Mouse (Mus musculus): ENCODE measurements around the gene Gm9376.

Gm9376 gene

DNA sequence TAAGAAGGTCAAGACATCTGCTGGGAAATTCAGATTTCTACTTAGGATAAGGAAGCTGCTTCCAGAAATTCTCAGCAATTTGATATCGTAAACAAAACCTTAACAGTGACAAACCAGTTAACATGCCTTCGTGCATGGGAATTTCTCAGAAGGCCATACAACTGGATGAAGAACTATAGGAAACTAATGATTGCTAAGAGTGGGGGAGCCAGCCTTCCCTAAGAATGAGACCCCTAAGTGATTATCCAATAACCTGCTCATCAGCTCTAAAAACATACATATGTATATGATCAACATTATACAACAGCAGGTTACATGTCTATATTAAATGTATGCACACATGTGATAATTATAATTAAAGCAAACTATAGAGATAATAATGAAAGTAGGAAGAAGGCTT lies at the start of gene Gm9376:
Gm9376 (plus strand) TSS at position 301 of the 400 bp plus-strand sequence.
- no peak for DNase-seq

GRCm38 (mm10) chr14:118220885-118221284 lies 45.9 kb upstream of the Gm9376 start:
- no peak for DNase-seq

GRCm38 (mm10) chr14:118225061-118225743 lies 41.6 kb upstream of the Gm9376 start:
- DNase-seq, result no peak

DNA sequence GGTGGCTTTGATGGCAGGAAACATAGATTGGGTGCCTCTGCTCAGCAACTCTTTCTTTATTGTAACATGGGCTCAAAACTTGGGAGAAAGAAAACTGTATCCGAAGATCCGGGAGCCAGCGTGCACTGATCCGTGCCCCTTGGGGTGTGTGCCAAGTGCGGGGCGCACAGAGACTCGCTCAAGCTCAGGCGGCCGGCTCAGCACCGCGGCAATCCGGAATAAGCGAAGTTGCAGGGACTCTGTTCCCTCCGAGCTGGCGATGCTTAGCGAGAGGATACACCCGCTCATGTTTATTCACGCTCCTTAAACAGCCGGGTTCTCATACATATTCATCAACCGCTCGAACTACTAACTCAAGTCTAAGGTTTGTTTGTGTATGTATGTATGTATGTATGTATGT lies 40.8 kb upstream of the Gm9376 start:
- no peak for DNase-seq

DNA sequence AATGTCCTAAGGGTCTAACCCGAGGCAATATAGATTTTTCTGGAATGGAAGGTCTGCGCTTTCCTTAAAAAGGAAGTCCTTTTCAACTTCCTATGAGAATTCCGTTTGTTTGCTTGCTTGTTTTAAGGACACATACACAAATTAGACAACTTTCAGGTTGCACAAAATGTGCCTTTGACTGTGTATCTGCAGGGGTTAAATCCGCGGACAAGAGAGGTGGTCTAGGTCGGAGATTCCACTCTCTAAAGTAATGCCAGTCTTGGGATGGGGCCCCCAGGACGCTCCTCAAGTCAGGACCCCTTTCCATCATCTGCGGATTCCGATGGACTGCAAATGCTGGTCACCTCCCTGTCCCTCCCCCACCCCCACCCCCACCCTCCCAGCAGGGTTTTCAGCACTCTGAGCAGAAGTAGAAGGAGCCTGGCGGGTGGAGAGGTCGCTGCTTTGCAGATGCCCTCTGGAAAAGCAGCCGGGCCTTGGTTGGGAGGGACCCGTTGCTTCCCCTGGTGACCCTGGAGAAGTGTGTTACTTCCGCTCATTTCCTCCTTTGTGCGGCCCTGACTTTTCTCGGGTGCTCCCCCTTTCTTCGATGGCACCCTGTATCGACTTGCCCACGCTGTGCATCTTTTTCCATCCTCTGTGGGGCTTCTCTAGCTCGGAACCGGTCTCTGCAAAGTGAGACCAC lies 40.1 kb upstream of the Gm9376 start:
- DNase-seq, result no peak

DNA sequence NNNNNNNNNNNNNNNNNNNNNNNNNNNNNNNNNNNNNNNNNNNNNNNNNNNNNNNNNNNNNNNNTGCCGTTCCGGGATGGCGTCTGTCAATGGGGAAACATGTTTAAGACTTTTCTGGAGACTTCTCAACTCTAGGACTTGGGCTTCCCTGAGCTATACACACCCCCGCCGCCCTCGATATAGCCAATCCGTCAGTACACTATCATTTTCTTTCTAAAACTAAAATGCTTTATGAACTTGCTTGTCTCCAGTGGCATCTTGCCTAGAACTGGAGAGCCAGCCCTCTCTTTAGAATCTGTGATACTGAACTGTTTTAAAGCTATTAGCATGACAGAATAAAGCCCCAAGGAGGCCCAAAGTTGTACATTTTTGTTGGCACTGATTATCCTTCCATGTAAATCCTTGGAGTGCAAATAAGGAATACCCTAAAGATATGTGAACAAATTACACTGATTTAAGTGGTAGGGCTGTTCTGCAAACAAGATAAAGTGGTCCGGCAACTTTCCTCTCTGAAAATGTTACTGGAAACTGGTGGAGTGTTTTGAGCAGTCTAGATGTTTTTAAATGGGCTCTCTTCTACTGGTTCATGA lies 34.3 kb upstream of the Gm9376 start:
- DNase-seq, result no peak

- peak in 1 of 2 experiments; percentile 8 for DNase-seq
These were observed 32.8 kb upstream of the Gm9376 start for GRCm38 (mm10) chr14:118233786-118234540.

GRCm38 (mm10) chr14:118234541-118235210 lies 32.1 kb upstream of the Gm9376 start:
- DNase-seq, result peak in 1 of 2 experiments; percentile 12

DNA sequence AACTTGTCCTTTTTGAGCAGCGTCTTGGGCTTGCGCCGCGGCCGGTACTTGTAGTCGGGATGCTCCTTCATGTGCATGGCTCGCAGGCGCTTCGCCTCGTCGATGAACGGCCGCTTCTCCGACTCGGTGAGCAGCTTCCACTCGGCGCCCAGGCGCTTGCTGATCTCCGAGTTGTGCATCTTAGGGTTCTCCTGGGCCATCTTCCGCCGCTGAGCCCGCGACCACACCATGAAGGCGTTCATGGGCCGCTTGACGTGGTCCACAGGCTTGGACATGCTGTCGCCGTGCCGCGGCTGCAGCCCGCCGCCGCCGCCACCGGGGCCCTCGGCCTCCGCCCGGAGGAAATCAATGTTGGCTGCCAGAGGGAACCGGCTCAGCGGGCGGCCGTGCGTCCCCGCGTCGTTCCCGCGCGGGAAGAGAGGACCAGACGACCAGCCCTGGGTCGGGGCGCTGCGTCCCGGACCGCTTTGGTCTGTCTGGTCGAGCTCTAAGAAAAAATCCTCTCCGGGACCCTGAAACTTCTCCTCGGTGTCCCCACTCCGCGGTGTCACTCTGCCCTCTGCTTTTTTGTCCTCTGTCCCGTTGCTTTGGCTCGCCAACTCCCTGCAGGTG lies 31.3 kb upstream of the Gm9376 start:
- DNase-seq, result peak; percentile 16 to 34

GRCm38 (mm10) chr14:118235973-118236885 lies 30.5 kb upstream of the Gm9376 start:
- peak; percentile 39 to 51 for DNase-seq

GRCm38 (mm10) chr14:118236886-118237289 lies 29.9 kb upstream of the Gm9376 start, which contains the start of gene Sox21:
TSS of gene Sox21 (minus strand) at chr14:118237030.
- DNase-seq, result peak; percentile 36 to 64

DNA sequence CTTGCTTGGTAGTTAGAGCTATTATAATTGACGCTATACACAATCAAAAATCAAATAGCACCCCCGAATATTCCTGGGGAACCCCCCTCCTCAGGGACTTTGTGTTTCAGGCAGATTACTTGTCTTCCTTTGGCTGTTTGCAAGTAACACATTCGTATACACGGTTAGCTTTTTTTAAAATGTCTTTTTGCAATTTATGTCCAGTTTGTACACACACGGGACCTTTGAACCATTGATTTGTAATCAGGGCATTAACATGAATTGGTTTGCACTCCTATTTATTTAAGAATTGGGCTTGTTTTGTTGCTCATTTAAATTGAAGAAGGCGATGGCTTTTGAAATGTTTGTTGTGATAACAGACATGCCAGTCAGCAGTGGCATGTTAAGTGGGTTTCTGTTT lies 29.0 kb upstream of the Gm9376 start:
- DNase-seq, result no peak

GRCm38 (mm10) chr14:118239351-118239750 lies 27.4 kb upstream of the Gm9376 start:
- DNase-seq, result no peak

- DNase-seq, result no peak
These were observed 25.3 kb upstream of the Gm9376 start for GRCm38 (mm10) chr14:118241416-118241815.

GRCm38 (mm10) chr14:118253381-118253780 lies 13.4 kb upstream of the Gm9376 start:
- no peak for DNase-seq

- DNase-seq, result no peak
These were observed 2.1 kb downstream of the Gm9376 start for GRCm38 (mm10) chr14:118268849-118269248.

- no peak for DNase-seq
These were observed 6.1 kb downstream of the Gm9376 start for GRCm38 (mm10) chr14:118272594-118273555.

DNA sequence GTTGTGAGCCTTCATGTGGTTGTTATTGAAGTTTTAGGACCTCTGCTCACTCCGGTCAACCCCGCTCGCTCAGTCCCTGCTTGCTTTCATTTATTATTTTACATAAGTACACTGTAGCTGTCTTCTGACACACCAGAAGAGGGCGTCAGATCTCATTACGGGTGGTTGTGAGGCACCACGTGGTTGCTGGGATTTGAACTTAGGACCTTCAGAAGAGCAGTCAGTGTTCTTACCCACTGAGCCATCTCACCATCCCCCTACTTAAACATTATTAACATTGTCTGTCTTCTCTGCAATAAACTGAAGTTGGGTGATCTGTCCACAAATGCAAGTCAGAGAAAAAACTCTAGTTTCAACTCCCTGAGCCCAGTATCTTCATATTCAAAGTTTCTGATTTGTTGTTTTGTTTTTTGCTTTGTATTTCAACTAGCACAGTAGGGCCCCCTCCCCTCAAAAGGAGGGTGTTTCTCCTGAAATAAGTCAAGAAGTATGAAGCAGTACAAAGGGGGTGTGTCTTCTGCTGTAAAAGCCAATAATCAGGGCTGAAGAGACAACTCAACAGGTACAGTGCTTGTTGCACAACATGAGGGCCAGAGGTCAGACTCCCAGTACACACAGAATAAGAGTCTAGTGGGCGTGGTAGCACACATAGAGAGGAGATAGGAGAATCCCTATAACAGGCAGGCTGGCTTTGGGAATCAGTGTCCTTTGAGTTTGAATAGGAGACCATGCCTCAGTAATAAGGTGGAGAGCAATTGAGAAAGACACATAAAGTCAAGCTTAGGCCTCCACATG lies 11.1 kb downstream of the Gm9376 start:
- DNase-seq, result no peak

DNA sequence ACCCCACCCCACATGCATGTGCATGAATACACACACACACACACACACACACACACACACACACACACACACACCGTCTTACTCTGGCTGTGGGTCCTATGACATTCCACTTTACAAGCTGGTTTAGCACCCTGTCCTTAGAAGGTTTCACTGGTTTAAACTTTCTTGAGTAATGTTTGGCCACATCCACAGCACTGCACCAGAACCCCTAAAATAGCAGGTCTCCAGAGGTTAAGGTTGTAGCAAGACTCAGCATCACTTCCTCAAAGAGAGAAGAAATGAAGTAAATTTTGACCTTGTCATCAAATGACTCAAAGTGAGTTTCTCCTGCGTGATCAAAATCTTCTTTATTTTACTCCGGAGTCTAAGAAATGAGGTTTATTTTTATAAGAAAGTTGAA lies 15.5 kb downstream of the Gm9376 start:
- DNase-seq, result no peak

Data from lung, postnatal 4 days (tissue).